Mouse (Mus musculus): ENCODE measurements around the gene Ttll2. TPM values are rescaled to one million over a fixed set of nuclear protein-coding genes. Genes with fewer than 3 reads are reported as not detected.
"Not testable (repeated sequence)": the region's sequence is repeated elsewhere in the genome, so short reads cannot be mapped to it uniquely, and the experiment has no call there.

Ttll2 gene
- not detected in 2 replicates for polyA plus RNA-seq (2014; fragmentation: Nextera tagmentation; extraction: Ambion mirVana)

- WGBS, result no CpG with 5 or more reads among the region's 1 CpGs
- H3K4me1 ChIP-seq (replicated peaks; ENCODE audit: control insufficient read depth, insufficient read depth, low read length); DNase-seq (ENCODE audit: low spot score); H3K9me3 ChIP-seq (ENCODE audit: control insufficient read depth, low read length); ATAC-seq (ENCODE audit: low FRiP score); H3K9ac ChIP-seq (ENCODE audit: low read depth, low read length); H3K27me3 ChIP-seq (ENCODE audit: control insufficient read depth, insufficient read depth, low read length); H3K4me3 ChIP-seq (ENCODE audit: low read depth, low read length); H3K4me2 ChIP-seq (replicated peaks; ENCODE audit: low read depth, low read length); H3K36me3 ChIP-seq (ENCODE audit: control insufficient read depth, insufficient read depth, low read length); H3K27ac ChIP-seq (ENCODE audit: low read depth, low read length): not testable (repeated sequence)
Measured at GRCm38 (mm10) chr17:7352596-7352995, at the start of gene Ttll2. Ttll2 (minus strand) TSS chr17:7352696.

- not testable (repeated sequence) for H3K36me3 ChIP-seq (ENCODE audit: control insufficient read depth, insufficient read depth, low read length); H3K9ac ChIP-seq (ENCODE audit: low read depth, low read length); H3K4me1 ChIP-seq (replicated peaks; ENCODE audit: control insufficient read depth, insufficient read depth, low read length); H3K27ac ChIP-seq (ENCODE audit: low read depth, low read length); DNase-seq (ENCODE audit: low spot score); H3K4me3 ChIP-seq (ENCODE audit: low read depth, low read length); ATAC-seq (ENCODE audit: low FRiP score); H3K27me3 ChIP-seq (ENCODE audit: control insufficient read depth, insufficient read depth, low read length); H3K4me2 ChIP-seq (replicated peaks; ENCODE audit: low read depth, low read length); H3K9me3 ChIP-seq (ENCODE audit: control insufficient read depth, low read length)
- WGBS, result 83% methylated on average over 6 of the region's 6 CpGs
Measured at GRCm38 (mm10) chr17:7399770-7400169, 47.3 kb upstream of the Ttll2 start.

GRCm38 (mm10) chr17:7398198-7398847 is 45.8 kb upstream of the Ttll2 start:
- DNase-seq (ENCODE audit: low spot score); H3K27me3 ChIP-seq (ENCODE audit: control insufficient read depth, insufficient read depth, low read length); H3K9me3 ChIP-seq (ENCODE audit: control insufficient read depth, low read length); H3K36me3 ChIP-seq (ENCODE audit: control insufficient read depth, insufficient read depth, low read length); H3K4me1 ChIP-seq (replicated peaks; ENCODE audit: control insufficient read depth, insufficient read depth, low read length); H3K9ac ChIP-seq (ENCODE audit: low read depth, low read length); H3K4me2 ChIP-seq (replicated peaks; ENCODE audit: low read depth, low read length); ATAC-seq (ENCODE audit: low FRiP score); H3K27ac ChIP-seq (ENCODE audit: low read depth, low read length); H3K4me3 ChIP-seq (ENCODE audit: low read depth, low read length): not testable (repeated sequence)
- WGBS, result 89% methylated on average over 6 of the region's 6 CpGs

GRCm38 (mm10) chr17:7397079-7397478 is 44.6 kb upstream of the Ttll2 start:
- WGBS, result 87% methylated on average over 11 of the region's 13 CpGs

GRCm38 (mm10) chr17:7396288-7396687 is 43.8 kb upstream of the Ttll2 start:
- H3K4me3 ChIP-seq (ENCODE audit: low read depth, low read length); H3K4me1 ChIP-seq (replicated peaks; ENCODE audit: control insufficient read depth, insufficient read depth, low read length); H3K4me2 ChIP-seq (replicated peaks; ENCODE audit: low read depth, low read length); H3K36me3 ChIP-seq (ENCODE audit: control insufficient read depth, insufficient read depth, low read length); H3K9me3 ChIP-seq (ENCODE audit: control insufficient read depth, low read length); ATAC-seq (ENCODE audit: low FRiP score); H3K27ac ChIP-seq (ENCODE audit: low read depth, low read length); H3K27me3 ChIP-seq (ENCODE audit: control insufficient read depth, insufficient read depth, low read length); H3K9ac ChIP-seq (ENCODE audit: low read depth, low read length); DNase-seq (ENCODE audit: low spot score): not testable (repeated sequence)
- WGBS, result no CpG with 5 or more reads among the region's 2 CpGs

More at GRCm38 (mm10) chr17:7397079-7397478, 44.6 kb upstream of the Ttll2 start:
- not testable (repeated sequence) for H3K9ac ChIP-seq (ENCODE audit: low read depth, low read length); H3K36me3 ChIP-seq (ENCODE audit: control insufficient read depth, insufficient read depth, low read length); ATAC-seq (ENCODE audit: low FRiP score); H3K27ac ChIP-seq (ENCODE audit: low read depth, low read length); H3K27me3 ChIP-seq (ENCODE audit: control insufficient read depth, insufficient read depth, low read length); H3K4me1 ChIP-seq (replicated peaks; ENCODE audit: control insufficient read depth, insufficient read depth, low read length); DNase-seq (ENCODE audit: low spot score); H3K9me3 ChIP-seq (ENCODE audit: control insufficient read depth, low read length); H3K4me3 ChIP-seq (ENCODE audit: low read depth, low read length); H3K4me2 ChIP-seq (replicated peaks; ENCODE audit: low read depth, low read length)

- ATAC-seq (ENCODE audit: low FRiP score); H3K4me1 ChIP-seq (replicated peaks; ENCODE audit: control insufficient read depth, insufficient read depth, low read length); H3K9me3 ChIP-seq (ENCODE audit: control insufficient read depth, low read length); H3K4me2 ChIP-seq (replicated peaks; ENCODE audit: low read depth, low read length); H3K27ac ChIP-seq (ENCODE audit: low read depth, low read length); H3K36me3 ChIP-seq (ENCODE audit: control insufficient read depth, insufficient read depth, low read length); DNase-seq (ENCODE audit: low spot score); H3K27me3 ChIP-seq (ENCODE audit: control insufficient read depth, insufficient read depth, low read length); H3K9ac ChIP-seq (ENCODE audit: low read depth, low read length); H3K4me3 ChIP-seq (ENCODE audit: low read depth, low read length): not testable (repeated sequence)
- WGBS, result 95% methylated on average over 6 of the region's 8 CpGs
Measured at GRCm38 (mm10) chr17:7395671-7396070, 43.2 kb upstream of the Ttll2 start.

- not testable (repeated sequence) for ATAC-seq (ENCODE audit: low FRiP score); H3K4me3 ChIP-seq (ENCODE audit: low read depth, low read length); H3K9me3 ChIP-seq (ENCODE audit: control insufficient read depth, low read length); H3K4me1 ChIP-seq (replicated peaks; ENCODE audit: control insufficient read depth, insufficient read depth, low read length); H3K36me3 ChIP-seq (ENCODE audit: control insufficient read depth, insufficient read depth, low read length); H3K4me2 ChIP-seq (replicated peaks; ENCODE audit: low read depth, low read length); H3K27ac ChIP-seq (ENCODE audit: low read depth, low read length); H3K27me3 ChIP-seq (ENCODE audit: control insufficient read depth, insufficient read depth, low read length); H3K9ac ChIP-seq (ENCODE audit: low read depth, low read length); DNase-seq (ENCODE audit: low spot score)
- 92% methylated on average over 7 of the region's 7 CpGs for WGBS
Measured at GRCm38 (mm10) chr17:7395116-7395515, 42.6 kb upstream of the Ttll2 start.

GRCm38 (mm10) chr17:7389898-7390297 is 37.4 kb upstream of the Ttll2 start:
- not testable (repeated sequence) for ATAC-seq (ENCODE audit: low FRiP score); H3K4me2 ChIP-seq (replicated peaks; ENCODE audit: low read depth, low read length); H3K9ac ChIP-seq (ENCODE audit: low read depth, low read length); H3K36me3 ChIP-seq (ENCODE audit: control insufficient read depth, insufficient read depth, low read length); H3K27me3 ChIP-seq (ENCODE audit: control insufficient read depth, insufficient read depth, low read length); DNase-seq (ENCODE audit: low spot score); H3K4me1 ChIP-seq (replicated peaks; ENCODE audit: control insufficient read depth, insufficient read depth, low read length); H3K27ac ChIP-seq (ENCODE audit: low read depth, low read length); H3K9me3 ChIP-seq (ENCODE audit: control insufficient read depth, low read length); H3K4me3 ChIP-seq (ENCODE audit: low read depth, low read length)
- 87% methylated on average over 7 of the region's 7 CpGs for WGBS

GRCm38 (mm10) chr17:7388958-7389356 is 36.5 kb upstream of the Ttll2 start:
- WGBS, result 90% methylated on average over 6 of the region's 8 CpGs
- not testable (repeated sequence) for H3K4me3 ChIP-seq (ENCODE audit: low read depth, low read length); H3K4me2 ChIP-seq (replicated peaks; ENCODE audit: low read depth, low read length); H3K9me3 ChIP-seq (ENCODE audit: control insufficient read depth, low read length); H3K27me3 ChIP-seq (ENCODE audit: control insufficient read depth, insufficient read depth, low read length); H3K27ac ChIP-seq (ENCODE audit: low read depth, low read length); H3K4me1 ChIP-seq (replicated peaks; ENCODE audit: control insufficient read depth, insufficient read depth, low read length); H3K9ac ChIP-seq (ENCODE audit: low read depth, low read length); ATAC-seq (ENCODE audit: low FRiP score); DNase-seq (ENCODE audit: low spot score); H3K36me3 ChIP-seq (ENCODE audit: control insufficient read depth, insufficient read depth, low read length)

Data from hindbrain, embryonic 11.5 days (tissue).